Mouse (Mus musculus) T-helper 17 cell (primary cell): ENCODE results near the gene Brd3.
"Not testable (repeated sequence)": the region's sequence is repeated elsewhere in the genome, so short reads cannot be mapped to it uniquely, and the experiment has no call there.

Experiments
- in situ Hi-C, 2 experiments: fragments of 300-600 bp; cut with MboI, MseI; formaldehyde crosslinking; loops; 1 replicate in 1 of 2; 2 replicates in 1 of 2; pipeline ENCODE4 v1.15.1; 2025; ENCODE audit warnings: high pct_unique_total_duplicates in 2 of 2

The Brd3 gene

DNA sequence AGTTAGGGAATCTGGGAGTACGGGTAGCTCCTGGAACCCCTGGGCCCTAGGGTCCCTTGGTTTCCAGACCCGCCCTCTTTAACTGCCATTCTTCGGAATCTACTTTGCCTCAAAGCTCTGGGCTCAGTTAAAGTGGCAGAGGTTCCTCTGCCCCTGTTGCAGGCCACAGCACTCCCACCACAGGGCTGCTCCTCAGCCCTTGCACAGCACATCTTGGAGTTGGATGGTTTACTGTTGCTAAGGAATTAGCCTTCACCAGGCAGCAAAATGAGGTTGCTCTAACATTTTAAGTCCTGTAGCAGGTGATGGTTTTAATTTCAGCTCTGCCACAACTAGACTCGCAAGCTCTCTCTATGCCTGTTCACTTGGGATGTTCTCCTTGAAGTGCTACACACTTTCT lies at the start of gene Brd3:
Gene Brd3, minus strand, starts transcription at position 101 of the 400 bp plus-strand sequence.
- in situ Hi-C loops = no loop called here

DNA sequence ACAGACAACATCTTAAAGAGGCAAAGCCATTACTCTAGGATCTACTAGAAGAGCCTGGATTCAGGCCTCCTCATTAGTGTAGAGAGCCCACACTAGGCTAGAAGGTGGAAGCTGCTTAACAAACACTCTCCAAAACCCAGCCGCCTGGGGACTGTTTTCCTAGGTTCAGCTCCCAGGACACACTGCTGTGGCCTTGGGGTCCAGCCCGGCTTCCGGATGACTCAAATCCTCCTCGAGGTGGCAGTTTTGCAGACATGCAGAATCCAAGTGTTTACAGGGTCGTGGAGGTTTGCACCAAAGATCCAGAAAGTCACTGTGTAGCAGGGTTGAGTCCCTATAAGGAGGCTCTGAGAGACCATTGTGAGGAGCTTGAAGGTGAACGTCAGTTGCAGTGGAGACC lies 49.5 kb upstream of the Brd3 start:
- in situ Hi-C loops = no loop called here

DNA sequence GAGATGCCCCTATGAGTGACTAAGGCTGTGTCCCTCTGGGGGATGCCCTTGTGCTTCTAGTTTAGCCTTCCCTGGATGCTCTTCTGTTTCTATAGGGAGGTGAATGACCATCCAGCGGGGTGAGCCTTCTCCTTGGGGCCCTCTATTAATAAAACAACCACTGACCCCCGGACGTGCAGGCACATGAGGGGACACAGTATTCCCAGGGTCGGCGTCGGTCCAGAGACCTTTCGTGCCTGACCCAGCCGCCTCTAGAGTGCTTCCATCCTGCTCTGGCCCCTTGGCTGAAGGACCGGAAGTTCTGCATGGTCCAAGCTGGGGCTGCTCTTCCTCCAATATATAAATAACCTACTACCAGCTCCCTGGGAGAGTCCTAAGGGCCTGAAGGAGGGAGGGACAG lies 46.8 kb upstream of the Brd3 start:
- in situ Hi-C loops = loop anchor here (5.0 kb wide), 1 partner anchor 213 kb away; no protein-coding TSS in a partner anchor

DNA sequence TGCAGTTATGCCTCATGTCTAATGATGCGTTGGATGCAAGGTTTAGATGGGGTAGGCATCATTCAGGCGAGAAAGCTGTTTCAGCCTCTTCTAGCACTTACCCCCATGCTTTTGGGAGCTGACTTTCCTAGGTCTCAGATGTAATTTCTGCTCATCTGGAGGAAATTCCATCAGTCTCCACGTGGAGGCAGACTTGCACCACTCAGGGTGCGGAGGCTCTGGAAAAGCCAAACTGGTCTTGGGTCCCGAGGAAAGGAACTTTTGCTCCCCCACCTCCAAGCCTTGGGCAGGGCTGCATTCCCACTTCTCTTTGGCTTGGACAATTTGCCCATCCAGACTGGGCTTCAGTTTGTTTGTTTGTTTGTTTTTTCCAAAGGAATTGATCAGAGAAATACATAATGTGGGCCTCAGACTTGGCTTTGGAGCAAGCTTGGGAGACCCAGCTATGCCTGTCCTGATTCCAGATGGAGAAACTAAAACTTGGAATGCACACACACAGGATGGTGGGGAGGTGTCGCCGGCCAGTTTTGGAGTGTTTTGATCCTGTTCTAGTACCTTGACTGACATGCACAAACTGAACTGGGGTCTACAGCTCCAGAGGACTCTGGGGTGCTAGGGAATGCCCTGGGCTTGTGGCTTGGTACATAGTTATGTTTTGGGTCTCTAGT lies 45.3 kb upstream of the Brd3 start:
- in situ Hi-C loops = loop anchor here (5.0 kb wide), 1 partner anchor 215 kb away; no protein-coding TSS in a partner anchor

DNA sequence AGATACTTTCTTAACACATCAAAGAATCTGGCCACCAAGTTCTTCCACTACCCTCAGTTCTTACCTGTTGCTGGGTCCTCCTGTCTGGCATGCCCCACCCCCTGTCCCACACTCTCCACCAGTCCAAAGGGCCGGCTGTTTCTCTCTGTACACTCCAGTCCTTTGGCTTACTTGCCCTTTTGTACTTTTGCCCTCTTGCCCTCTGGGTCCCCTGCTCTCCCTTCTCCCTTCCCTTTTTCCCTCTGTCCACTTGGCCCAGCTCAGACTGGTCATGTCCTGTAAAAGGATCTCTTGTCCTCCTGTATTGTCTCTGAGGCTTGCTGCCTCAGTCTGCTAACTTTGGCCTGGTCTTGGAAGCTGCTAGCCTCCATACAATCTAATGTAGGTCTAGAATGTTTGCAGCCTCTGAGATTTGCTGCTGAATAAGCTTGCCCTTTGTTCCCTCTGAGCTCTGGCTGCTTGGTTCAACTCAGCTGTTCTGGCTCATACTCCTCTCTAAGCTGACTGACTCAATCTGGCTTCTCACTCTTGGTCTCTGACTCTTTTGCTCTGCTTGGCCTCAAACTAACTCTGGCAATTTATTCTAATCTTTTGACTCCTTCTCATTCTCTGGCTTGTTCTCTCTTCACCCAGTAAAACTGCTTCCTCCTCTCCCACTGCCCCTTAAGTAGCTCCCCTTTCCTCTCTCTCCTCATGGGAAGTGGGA lies 41.4 kb upstream of the Brd3 start:
- in situ Hi-C loops = no loop called here

DNA sequence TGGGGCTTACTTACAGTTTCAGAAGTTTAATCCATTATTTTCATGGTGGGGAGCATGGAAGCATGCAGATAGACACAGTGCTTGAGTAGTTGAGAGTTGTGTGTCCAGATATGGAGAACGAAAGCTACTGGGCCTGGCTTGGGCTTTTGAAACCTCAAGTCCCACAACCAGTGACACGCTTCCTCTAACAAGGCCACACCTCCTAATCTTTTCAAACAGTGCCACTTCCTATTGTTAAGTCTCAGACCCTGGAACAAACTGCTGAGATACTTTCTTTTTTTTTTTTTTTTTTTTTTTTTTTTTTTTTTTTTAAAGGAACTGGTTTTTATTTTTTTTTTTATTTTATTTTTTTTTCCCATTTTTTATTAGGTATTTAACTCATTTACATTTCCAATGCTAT lies 40.5 kb upstream of the Brd3 start:
- in situ Hi-C loops = no loop called here

DNA sequence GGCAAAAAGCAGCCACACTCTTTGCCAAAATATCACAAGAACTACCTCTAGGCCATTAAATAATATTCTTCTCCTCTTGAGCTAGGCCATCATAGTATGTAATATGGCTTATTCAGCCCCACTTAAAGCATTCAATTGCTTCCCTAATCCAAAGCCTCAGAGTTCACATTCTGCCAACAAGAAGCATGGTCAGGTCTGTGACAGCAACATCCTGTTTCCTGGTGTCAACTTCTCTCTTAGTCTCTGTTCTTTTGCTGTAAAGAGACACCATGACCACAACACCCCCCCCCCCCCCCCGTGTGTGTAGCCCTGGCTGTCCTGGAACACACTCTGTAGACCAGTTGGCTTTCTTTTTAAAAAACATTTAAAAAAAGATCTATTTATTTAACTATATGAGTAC lies 39.9 kb upstream of the Brd3 start:
- in situ Hi-C loops = no loop called here

DNA sequence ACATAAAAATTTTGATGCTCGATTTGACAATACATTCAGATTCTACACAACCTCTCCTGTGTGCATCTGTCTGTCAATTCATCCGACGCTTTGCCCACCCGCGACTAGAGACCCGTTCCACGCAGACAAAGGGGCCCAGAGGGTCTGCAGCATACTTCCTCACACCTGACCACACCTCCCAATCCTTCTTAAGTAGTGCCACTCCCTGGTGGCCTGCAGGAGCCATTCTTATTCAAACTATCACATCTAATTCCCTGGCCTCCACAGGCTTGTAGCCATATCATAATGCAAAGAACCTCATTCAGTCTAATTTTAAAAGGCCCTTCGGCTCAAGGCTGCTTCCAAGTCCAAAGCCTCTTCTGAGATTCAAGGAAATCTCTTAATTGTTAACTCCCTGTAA lies 38.6 kb upstream of the Brd3 start:
- in situ Hi-C loops = not testable (repeated sequence)

DNA sequence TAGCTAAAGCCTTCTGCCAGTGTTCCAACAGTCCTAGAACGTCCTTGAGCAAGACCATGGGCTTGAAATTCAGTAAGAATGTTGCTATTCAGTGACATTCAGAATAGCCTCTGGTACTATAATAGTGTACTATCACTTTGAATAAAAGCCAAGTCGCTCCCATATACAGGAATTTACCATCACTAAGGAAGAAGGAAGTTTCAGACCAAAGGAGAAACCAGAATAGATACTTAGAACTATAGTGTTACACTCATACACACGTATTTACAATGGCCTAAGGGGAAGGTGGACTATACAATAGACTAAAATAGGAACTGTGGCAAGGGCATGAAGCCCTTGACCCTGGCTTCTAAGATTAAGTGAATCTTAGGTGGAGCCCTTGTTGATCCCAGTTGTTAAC lies 38.1 kb upstream of the Brd3 start:
- in situ Hi-C loops = not testable (repeated sequence)

DNA sequence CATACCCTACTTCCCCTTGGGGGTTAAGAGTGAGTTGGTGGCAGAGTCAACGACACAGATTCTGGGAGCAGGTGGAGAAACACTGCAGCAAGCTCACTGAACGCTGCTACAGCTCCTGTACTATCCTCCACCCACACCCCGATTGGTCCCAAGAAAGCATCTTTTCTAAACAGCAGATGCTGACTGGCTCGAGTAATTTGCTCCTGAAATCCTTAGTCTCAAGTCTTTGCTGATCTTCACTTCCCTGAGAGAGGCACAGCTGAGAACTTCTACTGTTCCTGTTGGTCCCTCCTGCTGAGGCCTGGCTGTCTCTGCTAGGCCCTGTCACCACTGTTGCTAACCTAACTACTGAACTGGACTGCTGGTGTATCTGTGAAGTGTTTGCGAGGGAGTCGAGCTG lies 37.2 kb upstream of the Brd3 start:
- in situ Hi-C loops = no loop called here

DNA sequence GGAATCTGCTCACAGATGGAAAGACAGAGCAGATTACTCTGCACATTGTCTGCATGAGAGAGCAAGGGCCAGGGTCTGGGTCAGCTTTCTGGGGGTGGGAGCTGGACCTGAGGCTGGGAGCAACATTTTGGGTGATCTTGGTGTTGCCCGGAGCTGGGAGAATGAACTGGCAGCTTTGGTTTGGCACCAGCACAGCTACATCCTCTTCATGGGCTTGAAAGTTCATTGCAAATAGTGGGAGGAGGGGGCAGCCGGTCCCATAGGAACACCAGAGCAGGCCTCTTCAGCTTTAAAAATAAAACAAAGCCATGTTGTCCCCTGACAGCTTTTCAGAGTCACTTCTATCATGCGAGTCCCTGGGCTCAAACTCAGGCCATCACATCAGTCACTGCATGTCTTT lies 33.8 kb upstream of the Brd3 start:
- in situ Hi-C loops = no loop called here

DNA sequence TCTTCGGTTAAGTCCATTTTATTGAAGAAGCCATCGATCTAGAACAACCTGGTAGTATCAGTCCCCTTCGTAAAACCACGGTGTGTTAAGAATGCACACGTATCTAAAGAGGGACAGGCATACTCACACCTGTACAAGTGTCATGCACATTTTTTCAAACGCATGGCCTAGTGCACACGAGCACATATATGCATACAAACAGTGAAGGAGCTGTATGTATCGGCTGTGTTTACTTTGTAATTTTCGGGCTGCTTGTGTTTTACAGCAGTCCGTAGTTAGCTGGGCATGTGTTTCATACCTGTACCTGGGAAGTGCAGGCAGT lies 33.0 kb upstream of the Brd3 start:
- in situ Hi-C loops = no loop called here

DNA sequence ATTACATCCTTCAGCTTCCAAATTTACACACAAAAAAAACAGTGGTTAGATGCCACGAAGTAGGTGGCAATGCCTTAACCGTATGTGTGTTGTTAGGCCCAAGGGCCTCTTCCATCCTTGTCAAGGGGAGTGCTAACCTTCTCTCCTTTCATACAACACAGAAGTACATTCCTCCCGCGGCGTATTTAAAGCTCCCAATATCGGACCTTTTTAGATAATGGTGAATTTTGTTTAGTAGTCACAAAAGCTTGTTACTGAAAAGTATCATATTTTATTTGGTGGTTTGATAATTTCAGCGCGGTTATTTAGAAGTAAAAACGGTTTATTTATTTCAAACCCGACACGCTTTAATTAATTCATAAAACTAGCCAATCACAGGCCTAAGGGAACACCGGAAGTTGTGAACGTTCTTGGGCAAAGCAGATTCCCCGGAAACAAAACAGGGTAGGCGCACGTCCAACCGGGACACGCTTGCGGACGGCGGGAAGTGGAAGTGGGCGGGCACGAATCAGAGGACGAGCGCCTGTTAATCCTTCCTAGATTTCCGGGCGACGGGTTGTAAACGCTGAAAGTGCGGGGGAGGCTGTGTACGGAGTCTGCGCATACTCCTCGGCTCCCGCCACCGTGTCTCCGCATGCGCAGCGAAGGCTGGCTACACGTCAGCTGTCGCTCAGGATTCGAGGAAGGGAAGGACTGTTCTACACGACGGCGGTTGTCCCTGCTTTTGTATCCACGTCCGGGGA lies 32.5 kb upstream of the Brd3 start:
- in situ Hi-C loops = no loop called here

DNA sequence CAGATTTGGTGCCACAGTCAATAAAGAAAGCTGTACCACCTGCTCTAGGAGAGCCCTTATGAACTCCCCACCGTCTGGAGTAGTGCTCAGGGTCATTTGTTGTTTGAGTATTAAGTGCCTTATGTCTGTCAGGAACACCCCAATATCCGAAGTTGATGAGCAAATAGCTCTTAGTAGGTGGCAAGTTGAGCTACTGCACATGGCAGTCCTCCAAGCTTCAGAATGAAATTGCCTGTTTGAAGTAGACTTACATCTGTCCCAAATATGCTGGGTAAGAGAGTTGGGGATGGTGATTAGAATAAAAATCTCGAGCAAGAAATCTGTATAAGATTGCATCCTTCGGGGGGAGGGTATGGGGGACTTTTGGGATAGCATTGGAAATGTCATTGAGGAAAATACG lies 31.9 kb upstream of the Brd3 start:
- in situ Hi-C loops = no loop called here

DNA sequence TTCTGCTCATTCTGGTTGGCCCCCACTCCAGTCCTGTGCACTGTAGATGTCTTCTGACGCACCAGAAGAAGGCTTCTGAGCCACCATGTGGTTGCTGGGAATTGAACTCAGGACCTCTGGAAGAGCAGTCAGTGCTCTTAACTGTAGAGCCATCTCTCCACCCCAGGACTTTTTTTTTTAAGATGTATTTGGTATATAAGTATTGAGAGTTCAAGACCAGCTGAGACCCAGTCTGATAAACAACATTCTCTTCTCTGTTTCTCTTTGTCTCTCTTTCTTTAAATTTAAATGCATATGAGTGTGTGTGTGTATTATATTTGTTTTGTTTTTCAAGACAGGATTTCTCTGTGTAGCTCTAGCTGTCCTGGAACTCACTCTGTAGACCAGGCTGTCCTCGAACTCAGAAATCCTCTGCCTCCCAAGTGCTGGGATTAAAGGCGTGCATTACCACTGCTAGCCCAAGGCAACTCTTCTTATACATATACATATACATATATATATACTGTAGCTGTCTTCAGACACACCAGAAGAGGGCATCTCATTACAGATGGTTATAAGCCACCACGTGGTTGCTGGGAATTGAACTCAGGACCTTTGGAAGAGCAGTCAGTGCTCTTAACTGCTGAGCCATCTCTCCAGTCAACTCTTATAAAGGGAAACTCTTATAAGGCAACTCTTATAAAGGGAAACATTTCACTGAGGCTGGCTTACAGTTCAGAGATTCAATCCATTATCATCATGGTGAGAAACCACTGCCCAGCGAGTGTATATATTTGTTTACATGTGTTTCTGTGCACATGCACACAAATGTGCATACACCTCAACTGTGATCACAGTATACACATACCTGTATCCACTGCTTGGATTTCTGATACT lies 31.2 kb upstream of the Brd3 start:
- in situ Hi-C loops = not testable (repeated sequence)

DNA sequence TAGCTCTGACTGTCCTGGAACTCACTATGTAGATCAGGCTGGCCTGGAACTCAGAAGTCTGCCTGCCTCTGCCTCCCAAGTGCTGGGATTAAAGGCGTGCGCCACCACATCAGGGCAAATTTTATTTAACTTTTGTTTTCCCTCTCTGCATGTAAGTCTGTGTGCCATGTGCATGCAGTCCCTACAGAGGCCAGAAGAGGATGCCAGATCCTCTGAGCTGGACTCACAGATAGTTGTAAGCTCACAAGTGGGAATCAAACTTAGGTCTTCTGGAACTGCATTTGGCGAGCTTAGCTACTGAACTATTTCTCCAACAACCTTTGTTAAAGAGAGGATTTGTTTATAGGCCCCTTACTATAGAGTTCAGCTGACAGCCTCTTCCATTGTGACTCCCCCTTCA lies 10.8 kb upstream of the Brd3 start:
- in situ Hi-C loops = no loop called here

DNA sequence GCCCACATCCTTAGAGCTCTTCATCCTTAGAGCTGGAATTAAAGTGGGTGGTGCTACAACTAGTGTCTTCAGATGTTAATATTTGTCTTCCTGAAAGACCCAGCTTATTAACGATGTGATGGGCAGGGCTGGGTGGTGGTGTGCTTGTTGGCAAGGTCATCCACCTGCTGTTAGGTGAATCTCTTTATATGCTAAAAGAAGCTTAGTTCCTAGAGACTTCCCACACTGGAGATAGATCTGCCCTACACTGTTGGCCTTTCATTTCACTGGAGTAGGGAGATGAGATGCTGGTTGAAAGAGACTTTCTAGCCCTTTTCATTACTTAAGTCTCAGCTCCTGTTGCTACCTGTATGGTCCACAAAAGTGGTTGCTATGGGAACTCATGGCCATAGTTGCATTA lies 8.8 kb upstream of the Brd3 start:
- in situ Hi-C loops = no loop called here

DNA sequence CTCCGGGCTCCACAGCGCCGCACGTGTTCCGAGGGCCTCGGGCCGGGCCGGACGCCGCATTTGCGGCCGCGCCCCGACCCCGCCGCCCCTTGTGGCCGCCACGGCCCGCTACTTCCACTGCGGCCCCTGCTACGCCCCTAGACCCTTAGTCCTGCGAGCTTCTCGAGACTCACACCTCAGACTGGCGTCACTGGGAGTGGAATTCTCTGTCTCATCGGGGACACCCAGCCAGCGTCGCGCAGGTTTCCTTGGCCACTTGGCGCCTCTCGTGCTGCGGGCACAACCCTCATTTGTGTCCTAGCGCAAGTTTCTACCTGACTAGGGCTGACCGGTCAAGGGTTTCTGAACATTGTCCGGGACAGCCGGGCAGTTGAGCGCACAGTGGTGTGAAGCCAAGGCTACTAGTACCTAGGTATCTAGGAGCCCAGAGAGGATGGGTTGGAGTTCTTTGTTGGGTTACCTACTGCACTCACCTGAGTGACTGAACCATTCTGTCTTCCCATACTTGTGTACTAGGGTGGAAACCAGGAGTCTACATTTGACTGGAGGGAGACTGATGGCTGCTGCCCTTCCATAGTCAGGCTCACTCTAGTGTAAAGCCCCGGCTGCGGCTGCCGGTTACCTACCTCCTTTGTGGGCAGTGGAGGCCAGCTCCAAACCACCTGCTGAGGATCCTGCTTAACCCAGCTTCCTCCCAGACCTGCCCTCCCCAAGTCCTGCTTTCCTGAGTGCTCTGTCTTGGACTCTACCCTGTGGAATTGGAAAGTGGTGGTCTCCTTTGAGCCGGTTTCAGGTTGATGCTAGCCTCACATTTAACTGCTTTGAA lies 8.1 kb upstream of the Brd3 start:
- in situ Hi-C loops = no loop called here

DNA sequence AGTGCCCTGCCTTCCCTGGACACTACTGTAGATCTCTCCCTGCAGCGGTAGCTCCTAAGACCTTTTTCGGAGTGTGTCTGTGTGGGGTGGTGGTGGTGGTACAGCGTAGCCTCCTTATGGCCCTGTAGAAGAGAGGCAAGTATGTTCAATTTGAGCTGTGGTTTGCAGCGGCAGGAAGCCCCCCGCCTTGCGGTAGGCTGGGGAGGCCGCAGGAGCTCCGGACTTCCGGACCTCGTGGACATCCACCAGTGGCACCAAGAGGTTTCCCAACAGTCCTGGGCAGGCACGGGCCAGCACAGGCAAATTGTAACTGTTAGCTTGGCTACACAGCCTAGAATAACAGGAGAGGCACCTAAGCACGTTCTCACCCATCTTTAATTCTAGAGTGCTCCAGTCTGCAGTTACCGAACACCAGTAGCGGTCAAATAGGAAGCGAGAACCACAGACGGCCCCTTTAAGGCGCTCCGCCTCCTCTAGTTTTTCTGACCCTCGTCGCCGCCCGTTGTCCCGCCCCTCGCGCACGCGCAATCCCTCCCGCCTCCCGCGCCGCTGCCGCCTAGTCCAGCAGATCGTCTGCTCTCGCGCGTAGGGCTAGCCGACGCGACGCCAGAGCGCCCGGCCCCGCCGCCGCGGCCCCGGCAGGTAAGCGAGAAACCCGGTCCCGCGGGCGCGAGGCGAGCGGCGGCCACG lies 7.3 kb upstream of the Brd3 start, which contains the start of gene Wdr5:
Gene Wdr5, plus strand, starts transcription at position 519 of the 690 bp plus-strand sequence.
- in situ Hi-C loops = no loop called here

DNA sequence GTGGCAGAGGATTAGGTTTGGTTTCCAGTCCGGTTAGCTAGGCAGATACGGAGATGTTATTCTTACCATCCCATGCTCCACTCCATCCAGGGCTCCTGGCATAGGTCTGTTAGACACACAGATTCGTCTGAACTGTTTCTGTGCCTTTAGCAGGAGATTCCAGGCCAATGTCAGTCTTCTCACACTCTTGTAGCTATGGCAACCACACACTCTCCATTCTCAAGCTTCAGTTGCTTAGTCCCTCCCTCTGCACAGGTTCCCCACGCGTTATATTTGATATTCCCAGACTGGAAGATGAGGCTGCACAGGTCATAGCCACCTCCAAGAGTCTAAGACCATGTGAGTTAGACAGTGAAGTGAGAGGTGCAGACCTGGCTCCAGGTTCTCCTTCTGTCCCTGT lies 6.4 kb upstream of the Brd3 start:
- in situ Hi-C loops = no loop called here
